Mouse (Mus musculus): ENCODE results near the gene Slc5a10.

Slc5a10 gene

DNA sequence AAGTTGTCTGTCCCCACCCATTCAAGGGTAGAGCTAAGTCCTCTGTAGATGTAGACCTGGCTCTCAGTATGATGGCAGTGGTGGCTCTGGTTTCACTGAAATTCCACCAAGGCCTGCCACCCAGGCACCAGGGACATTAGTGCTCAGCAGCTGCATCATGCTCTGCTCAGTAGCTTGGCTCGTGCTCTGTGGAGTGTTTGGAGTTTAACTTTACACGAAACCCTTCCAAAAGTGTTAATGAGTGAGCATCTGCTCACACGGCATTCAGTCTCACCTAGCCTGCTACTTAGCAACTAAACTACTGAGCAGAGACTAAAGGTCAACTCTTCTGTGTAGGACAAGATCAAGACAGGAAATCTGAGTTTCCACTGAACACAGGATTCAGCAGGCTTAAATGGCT lies at the start of gene Slc5a10:
Gene Slc5a10, minus strand, starts transcription at position 191 of the 400 bp plus-strand sequence.
- DNase-seq (ENCODE audit: low spot score in 2 of 2), result no peak

GRCm38 (mm10) chr11:61761584-61762407 lies 41.2 kb upstream of the Slc5a10 start, which contains the start of gene Prpsap2:
TSS of gene Prpsap2 (minus strand) at chr11:61762088.
- peak; percentile 98 to 99 for DNase-seq (ENCODE audit: low spot score in 2 of 2)

- peak in 1 of 2 experiments; percentile 58 for DNase-seq (ENCODE audit: low spot score in 2 of 2)
Measured at GRCm38 (mm10) chr11:61760518-61760917, 39.9 kb upstream of the Slc5a10 start.

GRCm38 (mm10) chr11:61757151-61757550 lies 36.5 kb upstream of the Slc5a10 start:
- DNase-seq (ENCODE audit: low spot score in 2 of 2), result no peak

GRCm38 (mm10) chr11:61751612-61752011 lies 31.0 kb upstream of the Slc5a10 start:
- no peak for DNase-seq (ENCODE audit: low spot score in 2 of 2)

GRCm38 (mm10) chr11:61747161-61747560 lies 26.5 kb upstream of the Slc5a10 start:
- DNase-seq (ENCODE audit: low spot score in 2 of 2), result no peak

- DNase-seq (ENCODE audit: low spot score in 2 of 2), result no peak
Measured at GRCm38 (mm10) chr11:61745781-61746180, 25.2 kb upstream of the Slc5a10 start.

DNA sequence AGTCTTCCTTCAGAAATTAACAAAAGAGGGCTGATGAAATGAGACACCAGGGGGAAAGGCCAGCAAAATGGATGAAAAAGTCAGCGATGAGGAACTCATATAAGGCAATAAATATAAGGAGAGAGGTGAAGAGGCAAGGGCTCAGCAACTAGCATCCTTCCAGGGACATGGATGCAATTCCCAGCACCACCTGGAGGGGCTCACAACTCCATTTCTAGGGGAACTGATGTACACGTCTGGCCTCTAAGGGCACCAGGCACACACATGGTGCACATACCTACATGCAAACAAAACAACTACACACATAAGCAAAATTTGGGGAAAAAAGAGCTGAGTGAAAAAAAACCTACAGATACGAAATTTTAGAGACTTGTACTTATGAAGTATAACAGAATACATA lies 23.8 kb upstream of the Slc5a10 start:
- DNase-seq (ENCODE audit: low spot score in 2 of 2), result no peak

DNA sequence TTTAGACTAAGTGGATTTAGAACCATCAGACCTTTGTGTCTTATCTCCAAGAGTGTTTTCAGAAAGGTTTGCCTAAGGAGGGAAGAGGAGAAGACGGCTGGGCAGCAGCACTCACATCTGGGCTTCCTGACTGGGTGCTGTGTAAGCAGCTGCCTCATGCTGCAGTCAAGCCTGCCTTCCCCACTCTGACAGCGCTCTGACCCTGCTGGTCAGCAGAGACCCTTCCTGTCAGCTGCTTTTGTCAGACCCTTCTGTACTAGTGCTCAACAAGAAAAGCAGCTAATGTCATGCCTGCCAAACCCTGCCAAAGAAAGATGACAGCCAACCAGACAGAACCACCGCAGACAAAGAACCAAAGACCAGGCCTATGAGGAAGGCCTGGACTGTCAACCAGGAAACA lies 23.1 kb upstream of the Slc5a10 start:
- peak in 1 of 2 experiments; percentile 57 for DNase-seq (ENCODE audit: low spot score in 2 of 2)

GRCm38 (mm10) chr11:61740500-61740899 lies 19.9 kb upstream of the Slc5a10 start:
- no peak for DNase-seq (ENCODE audit: low spot score in 2 of 2)

GRCm38 (mm10) chr11:61737290-61737689 lies 16.7 kb upstream of the Slc5a10 start:
- DNase-seq (ENCODE audit: low spot score in 2 of 2), result no peak

DNA sequence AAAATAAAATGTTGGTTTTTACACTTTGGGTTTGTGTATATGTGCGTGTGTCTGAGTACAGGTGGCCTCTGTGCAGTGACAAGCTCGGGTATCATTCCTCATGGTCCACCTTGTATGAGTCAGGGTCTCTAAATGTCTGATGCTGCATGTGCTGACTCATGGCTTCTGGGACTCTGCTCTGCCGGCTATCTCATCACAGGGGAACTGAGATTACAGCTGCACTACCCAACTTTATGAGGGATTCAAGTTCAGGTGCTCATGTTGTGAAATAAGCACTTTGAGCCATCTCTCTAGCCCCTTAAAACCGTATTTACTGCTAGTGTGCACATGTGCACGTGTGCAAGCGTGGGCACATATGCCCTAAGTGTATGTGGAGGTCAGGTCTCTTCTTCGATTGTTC lies 12.0 kb upstream of the Slc5a10 start:
- no peak for DNase-seq (ENCODE audit: low spot score in 2 of 2)

DNA sequence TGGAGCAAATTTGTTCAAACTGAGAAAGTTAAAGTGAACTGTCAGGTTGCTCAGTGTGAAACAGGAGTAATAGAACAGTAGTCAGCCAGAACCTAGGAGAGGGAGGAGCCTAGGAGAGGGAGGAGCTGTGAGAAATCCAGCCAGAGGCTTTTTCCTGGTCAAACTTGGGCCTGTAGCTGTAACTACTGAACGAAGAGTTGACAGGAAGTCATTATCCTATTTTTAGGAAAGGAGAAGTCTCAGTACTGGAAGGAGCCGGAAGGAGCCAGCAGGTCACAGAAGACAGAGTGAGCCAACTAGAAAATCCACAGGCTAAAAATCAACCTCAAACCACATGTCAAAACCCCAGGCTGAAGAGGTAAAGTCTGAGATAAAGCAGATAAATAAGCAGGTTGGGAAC lies 7.4 kb upstream of the Slc5a10 start:
- no peak for DNase-seq (ENCODE audit: low spot score in 2 of 2)

- no peak for DNase-seq (ENCODE audit: low spot score in 2 of 2)
Measured at GRCm38 (mm10) chr11:61722077-61722476, 1.5 kb upstream of the Slc5a10 start.

DNA sequence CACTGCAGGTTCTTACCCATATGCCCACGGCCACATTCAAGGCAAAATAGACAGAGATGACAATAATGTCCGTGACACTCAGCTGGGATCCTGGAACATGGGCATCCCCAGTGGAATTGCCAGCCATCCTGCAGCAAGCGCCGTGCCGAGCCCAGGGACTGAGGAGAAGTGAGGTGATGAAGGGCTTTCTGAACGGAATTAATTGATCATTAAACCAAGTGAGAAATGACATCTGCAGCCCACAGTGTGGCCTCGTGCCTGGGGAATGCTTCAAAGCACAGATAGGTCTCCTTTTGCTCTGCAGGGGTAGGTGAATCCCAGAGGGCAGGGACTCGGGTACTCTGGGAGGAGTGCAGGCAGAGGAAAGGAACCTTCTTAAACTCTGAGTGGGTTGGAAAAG lies 800 bp downstream of the Slc5a10 start:
- no peak for DNase-seq (ENCODE audit: low spot score in 2 of 2)

DNA sequence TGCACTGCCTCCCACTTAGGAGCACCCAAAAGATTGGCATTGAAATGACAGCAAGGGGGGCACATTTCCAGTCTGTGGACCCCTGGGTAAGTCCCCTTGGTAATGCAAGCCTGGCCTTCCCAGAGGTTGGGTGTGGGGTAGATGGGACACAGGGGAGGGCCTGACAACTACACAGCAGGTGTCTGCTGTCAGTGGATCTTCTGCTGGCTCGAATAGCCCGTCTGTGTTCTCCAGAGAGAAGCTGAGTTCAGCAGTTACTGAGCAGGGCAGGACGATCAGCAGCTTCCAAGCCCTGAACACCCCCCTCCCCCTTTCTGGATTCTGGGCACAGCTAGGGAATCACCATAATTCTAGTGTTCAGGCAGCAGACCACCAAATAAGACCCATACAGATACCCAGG lies 1.2 kb downstream of the Slc5a10 start:
- DNase-seq (ENCODE audit: low spot score in 2 of 2), result no peak

DNA sequence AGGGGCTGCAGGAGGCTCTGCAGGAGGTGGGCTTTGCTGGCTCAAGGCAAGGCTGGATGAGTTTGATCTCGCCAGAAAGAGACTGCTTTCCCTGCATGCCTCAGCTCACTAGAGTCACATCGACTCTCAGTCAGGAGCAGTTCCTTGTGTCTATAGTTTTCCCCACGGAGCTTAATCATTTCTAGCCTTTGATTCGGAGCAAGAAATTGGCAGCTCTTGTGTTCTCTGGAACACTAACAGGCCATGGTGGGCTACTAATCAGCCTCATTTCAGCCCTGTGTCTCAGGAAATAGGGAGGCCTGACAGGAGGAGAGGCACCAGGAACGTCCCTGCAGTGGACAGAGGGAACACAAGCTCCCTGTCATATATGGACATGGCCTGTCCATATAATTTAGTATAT lies 2.6 kb downstream of the Slc5a10 start:
- no peak for DNase-seq (ENCODE audit: low spot score in 2 of 2)

GRCm38 (mm10) chr11:61715130-61715529 lies 5.5 kb downstream of the Slc5a10 start:
- DNase-seq (ENCODE audit: low spot score in 2 of 2), result peak in 1 of 2 experiments; percentile 44

DNA sequence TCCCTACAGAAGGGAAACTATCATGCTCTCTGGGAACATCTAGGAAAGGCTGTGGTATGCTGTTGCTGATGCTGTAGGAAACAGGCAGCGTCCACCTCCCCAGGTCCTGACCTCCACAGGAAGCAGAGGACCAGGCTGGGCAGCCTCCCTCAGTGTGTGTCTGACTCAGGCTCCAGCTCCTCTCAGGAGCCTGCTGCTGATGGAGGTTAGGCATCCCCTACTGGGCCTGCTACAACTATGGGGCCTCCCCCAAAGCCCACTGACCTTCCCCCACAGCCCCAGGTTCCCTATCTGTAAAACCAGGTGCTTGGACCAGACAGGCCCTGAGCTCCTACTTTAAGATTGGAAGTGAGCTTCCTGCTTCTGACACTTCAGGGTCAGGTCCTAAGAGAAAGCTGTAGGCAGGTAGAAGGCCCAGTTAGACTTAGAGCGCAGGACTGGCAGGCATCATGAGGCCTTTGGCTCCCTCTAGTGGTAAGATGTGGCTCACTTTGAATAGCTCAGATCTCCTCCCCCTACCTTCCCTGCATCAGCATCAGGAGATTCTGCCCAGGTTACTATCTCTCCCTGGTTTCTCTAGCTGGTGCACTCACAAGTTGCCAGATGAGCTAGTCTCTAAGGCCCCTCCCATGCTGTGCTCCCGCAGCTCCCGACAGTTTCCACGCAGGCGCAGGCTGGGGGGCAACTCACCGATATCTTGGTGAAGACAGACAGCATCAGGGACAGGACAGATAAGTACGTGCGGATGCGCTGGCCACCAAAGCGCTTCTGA lies 6.1 kb downstream of the Slc5a10 start:
- peak; percentile 82 to 84 for DNase-seq (ENCODE audit: low spot score in 2 of 2)

DNA sequence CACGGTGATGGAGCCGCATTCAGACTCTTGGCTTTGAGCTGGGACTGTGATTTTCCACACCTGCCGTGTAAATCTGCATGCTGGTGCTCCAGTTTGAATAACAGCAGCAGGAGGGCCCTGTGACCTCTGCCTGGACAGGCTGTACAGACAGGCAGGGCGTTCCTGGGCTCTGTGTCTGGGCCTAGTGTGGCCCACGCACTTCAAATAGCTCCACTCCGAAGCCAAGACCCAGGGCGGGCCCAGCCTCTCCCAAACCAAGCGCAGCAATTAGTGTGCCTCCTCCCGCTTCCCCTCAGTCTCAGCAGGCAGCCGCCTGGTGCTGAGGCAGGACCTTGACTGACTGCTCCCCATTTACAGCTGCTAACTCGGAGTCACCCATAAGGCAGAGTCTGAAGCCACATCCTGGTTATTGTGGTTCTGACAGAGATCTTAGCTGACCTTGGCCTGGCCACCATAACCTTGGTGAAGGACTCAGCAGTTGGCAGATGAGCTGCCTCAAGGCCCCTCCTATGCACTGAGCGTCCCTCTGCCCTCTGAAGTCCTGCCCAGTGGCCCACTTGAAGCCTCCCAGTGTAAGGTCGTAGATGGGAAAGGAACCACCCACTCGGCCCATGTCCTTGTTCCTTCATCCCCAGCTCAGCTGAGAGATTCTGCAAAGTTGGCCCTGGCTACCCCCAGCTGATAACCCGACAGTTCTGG lies 7.3 kb downstream of the Slc5a10 start:
- DNase-seq (ENCODE audit: low spot score in 2 of 2), result no peak

GRCm38 (mm10) chr11:61708928-61709327 lies 11.7 kb downstream of the Slc5a10 start:
- no peak for DNase-seq (ENCODE audit: low spot score in 2 of 2)

- DNase-seq (ENCODE audit: low spot score in 2 of 2), result no peak
Measured at GRCm38 (mm10) chr11:61706232-61706631, 14.4 kb downstream of the Slc5a10 start.

Data from right cerebral cortex, postnatal 10 days (tissue).